Mouse (Mus musculus) myocyte (in vitro differentiated cells): ENCODE measurements at regions not wholly inside any gene's neighbourhood (a gene's known extent, or its start where the extent isn't known, plus 50 kb on each side); places are given as distances from the start of the nearest gene placed in this dataset.

Experiments used
- MYOD1 ChIP-seq, 3 experiments: IDR thresholded peaks; one replicate each; pipeline ENCODE4 v1.6.1; 2011; ENCODE audit warnings: control low read depth in 2 of 3, low read depth in 2 of 3, mild to moderate bottlenecking in 2 of 3, moderate library complexity in 1 of 3; ENCODE audit not compliant: insufficient read length in 2 of 3, control insufficient read depth in 1 of 3
- POLR2A ChIP-seq: IDR thresholded peaks from one replicate; pipeline ENCODE4 v1.6.1; 2011; ENCODE audit warnings: low read depth, mild to moderate bottlenecking, control low read depth, moderate library complexity; ENCODE audit not compliant: insufficient read length
- USF1 ChIP-seq: IDR thresholded peaks from one replicate; pipeline ENCODE4 v1.6.1; 2011; ENCODE audit warnings: low read depth, mild to moderate bottlenecking, control low read depth, moderate library complexity

GRCm38 (mm10) chr6:94813481-94814148, 113.7 kb upstream of the Lrig1 start:
- TF ChIP-seq POLR2A = no peak
- no peak for TF ChIP-seq USF1
- no peak for TF ChIP-seq MYOD1 (IDR thresholded peaks at IDR 0.05; ENCODE audit: control insufficient read depth in 1 of 3, insufficient read length in 2 of 3, low read depth in 2 of 3)
